In genomic region chr10:123053557-123053956, GRCm38 (mm10) we compare ENCODE assay signal across 23 mouse cellular contexts.
"Had no signal": no experiment of that assay in that cellular context is flagged by ENCODE, and none has a peak within 500 bp of the region (broad histone marks: within the 10 kb centered on the region; RNA-seq: fewer than 3 reads in every experiment).

No protein-coding gene starts in this region.

- ATAC-seq: forebrain, postnatal 0 days; hindbrain, postnatal 0 days had no signal

- DNase-seq: forebrain, postnatal 0 days; gastrocnemius, postnatal 14 days; gastrocnemius, postnatal 36 days; heart, adult 11 months; heart, adult 2 months; heart, postnatal 10 days; heart, postnatal 36 days; kidney, adult 11 months; kidney, adult 2 months; kidney, adult 9 months; kidney, postnatal 14 days; kidney, postnatal 36 days; layer of hippocampus, adult 9-11 months; layer of hippocampus, postnatal 36 days; left cerebral cortex, postnatal 4 days had no signal

- H3K9me3 ChIP-seq: heart, embryonic 12.5 days; hindbrain, embryonic 13.5 days; hindbrain, embryonic 15.5 days; kidney, embryonic 15.5 days; limb, embryonic 13.5 days; limb, embryonic 15.5 days had no signal

- H3K9ac ChIP-seq: forebrain, postnatal 0 days; heart, embryonic 12.5 days; hindbrain, embryonic 13.5 days; hindbrain, embryonic 15.5 days; kidney, embryonic 15.5 days; limb, embryonic 13.5 days; limb, embryonic 15.5 days had no signal

- H3K4me1 ChIP-seq: limb, embryonic 13.5 days; limb, embryonic 15.5 days had no signal

- H3K4me3 ChIP-seq: heart, adult 2 months; heart, embryonic 12.5 days; hindbrain, embryonic 13.5 days; hindbrain, embryonic 15.5 days; kidney, embryonic 15.5 days; limb, embryonic 13.5 days; limb, embryonic 15.5 days had no signal

- H3K27me3 ChIP-seq: heart, embryonic 12.5 days; hindbrain, embryonic 13.5 days; hindbrain, embryonic 15.5 days; kidney, embryonic 15.5 days; limb, embryonic 13.5 days; limb, embryonic 15.5 days had no signal

- H3K4me2 ChIP-seq: heart, embryonic 12.5 days; hindbrain, embryonic 13.5 days; hindbrain, embryonic 15.5 days; kidney, embryonic 15.5 days; limb, embryonic 13.5 days; limb, embryonic 15.5 days had no signal

- H3K27ac ChIP-seq: heart, adult 2 months; hindbrain, embryonic 13.5 days; hindbrain, embryonic 15.5 days; hindbrain, postnatal 0 days; kidney, embryonic 15.5 days; kidney, postnatal 0 days; limb, embryonic 13.5 days; limb, embryonic 15.5 days had no signal
